Mouse (Mus musculus): ENCODE data around the gene Met. TPM values are rescaled to one million over a fixed set of nuclear protein-coding genes. Genes with fewer than 3 reads are reported as not detected.

Gene Met
- polyA plus RNA-seq, 1 experiment from 2014 or later: 25.3 TPM

DNA sequence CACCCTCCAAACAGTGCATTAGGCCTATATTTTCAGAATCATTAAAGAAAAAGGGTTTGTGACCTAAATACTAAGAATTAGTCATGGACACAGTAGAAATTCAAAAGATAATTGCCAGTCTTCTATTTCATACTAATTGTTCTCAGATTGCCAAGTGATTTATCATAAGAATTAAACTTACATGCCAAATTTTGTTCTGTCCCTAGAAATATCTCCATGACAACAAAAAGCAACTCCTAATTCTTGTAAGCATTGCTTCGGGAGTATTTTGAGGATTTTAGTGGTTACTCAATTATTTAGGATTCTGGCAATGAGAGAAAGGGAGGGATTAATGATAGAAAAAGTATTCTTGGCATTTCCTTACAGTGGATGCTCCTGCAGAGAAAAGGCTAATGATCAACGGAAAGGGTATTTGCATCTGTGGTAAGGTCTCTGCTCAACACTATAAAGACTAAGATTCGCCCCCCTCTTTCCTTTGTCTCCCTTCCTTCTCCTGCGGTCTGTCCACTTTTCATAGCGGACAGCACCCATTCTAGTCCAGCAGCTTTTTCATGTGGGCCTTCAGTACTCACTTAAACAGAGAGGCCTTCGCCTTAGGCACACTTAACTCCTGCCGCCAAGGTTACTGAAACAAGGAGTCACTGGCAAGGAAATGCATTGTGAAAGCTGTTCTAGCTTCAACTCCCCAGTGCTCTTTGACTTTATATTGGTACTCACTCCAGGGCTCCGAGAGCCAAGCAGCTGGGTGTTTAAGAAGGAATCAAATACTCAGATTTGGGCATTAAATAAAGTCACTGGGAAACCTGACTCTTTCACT lies 58.5 kb downstream of the Met start:
- Histone ChIP-seq H3K4me1 (ENCODE audit: control insufficient read depth, insufficient read depth, low read length) (0 out of 2 replicates have a peak, but pooled peaks cover 3% of the 10 kb centered on the region), H3K4me2 (replicated peaks; ENCODE audit: low read depth, low read length) (no peak overlapping the region), H3K27me3 (ENCODE audit: control insufficient read depth, insufficient read depth, low read length) (no peaks in the 10 kb centered on the region), H3K36me3 (ENCODE audit: control insufficient read depth, insufficient read depth, low read length) (0 out of 2 replicates have a peak, but pooled peaks cover under 1% of the 10 kb centered on the region), H3K27ac (ENCODE audit: low read depth, low read length) (no peak overlapping the region), H3K9me3 (ENCODE audit: control insufficient read depth, low read length) (no peaks in the 10 kb centered on the region), H3K4me3 (ENCODE audit: low read length) (no peak overlapping the region), H3K9ac (ENCODE audit: low read depth, low read length) (no peak overlapping the region)
- 62% methylated on average over 8 of the region's 8 CpGs for WGBS
- ATAC-seq (ENCODE audit: low FRiP score, low TSS enrichment): no peak

DNA sequence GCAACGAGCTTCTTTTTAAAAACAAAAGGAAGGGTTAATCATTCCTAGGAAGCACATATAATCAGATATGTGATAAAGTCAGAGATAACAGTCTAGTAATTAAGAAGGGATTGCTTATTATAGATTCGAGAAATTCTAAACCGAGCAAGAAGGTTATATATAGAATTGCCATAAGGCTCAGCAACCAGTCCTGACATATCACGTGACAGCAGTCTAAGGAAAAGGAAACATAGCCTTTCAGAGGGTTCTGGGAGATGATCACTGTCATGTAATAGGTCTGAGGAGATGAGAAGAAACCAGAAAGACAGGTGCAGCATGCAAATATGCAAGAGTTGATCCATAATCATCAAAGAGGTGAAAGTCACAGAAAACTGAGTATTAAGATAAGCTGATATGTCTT lies 59.3 kb downstream of the Met start:
- 62% methylated on average over 4 of the region's 4 CpGs for WGBS
- no peak overlapping the region for H3K9ac ChIP-seq (ENCODE audit: low read depth, low read length)
- H3K36me3 ChIP-seq (ENCODE audit: control insufficient read depth, insufficient read depth, low read length): 0 out of 2 replicates have a peak, but pooled peaks cover 4% of the 10 kb centered on the region
- H3K4me1 ChIP-seq (ENCODE audit: control insufficient read depth, insufficient read depth, low read length): 0 out of 2 replicates have a peak, but pooled peaks cover 3% of the 10 kb centered on the region
- no peak for ATAC-seq (ENCODE audit: low FRiP score, low TSS enrichment)
- no peak overlapping the region for H3K4me2 ChIP-seq (replicated peaks; ENCODE audit: low read depth, low read length)
- H3K9me3 ChIP-seq (ENCODE audit: control insufficient read depth, low read length): no peaks in the 10 kb centered on the region
- no peak overlapping the region for H3K27ac ChIP-seq (ENCODE audit: low read depth, low read length)
- no peaks in the 10 kb centered on the region for H3K27me3 ChIP-seq (ENCODE audit: control insufficient read depth, insufficient read depth, low read length)
- H3K4me3 ChIP-seq (ENCODE audit: low read length): no peak overlapping the region

DNA sequence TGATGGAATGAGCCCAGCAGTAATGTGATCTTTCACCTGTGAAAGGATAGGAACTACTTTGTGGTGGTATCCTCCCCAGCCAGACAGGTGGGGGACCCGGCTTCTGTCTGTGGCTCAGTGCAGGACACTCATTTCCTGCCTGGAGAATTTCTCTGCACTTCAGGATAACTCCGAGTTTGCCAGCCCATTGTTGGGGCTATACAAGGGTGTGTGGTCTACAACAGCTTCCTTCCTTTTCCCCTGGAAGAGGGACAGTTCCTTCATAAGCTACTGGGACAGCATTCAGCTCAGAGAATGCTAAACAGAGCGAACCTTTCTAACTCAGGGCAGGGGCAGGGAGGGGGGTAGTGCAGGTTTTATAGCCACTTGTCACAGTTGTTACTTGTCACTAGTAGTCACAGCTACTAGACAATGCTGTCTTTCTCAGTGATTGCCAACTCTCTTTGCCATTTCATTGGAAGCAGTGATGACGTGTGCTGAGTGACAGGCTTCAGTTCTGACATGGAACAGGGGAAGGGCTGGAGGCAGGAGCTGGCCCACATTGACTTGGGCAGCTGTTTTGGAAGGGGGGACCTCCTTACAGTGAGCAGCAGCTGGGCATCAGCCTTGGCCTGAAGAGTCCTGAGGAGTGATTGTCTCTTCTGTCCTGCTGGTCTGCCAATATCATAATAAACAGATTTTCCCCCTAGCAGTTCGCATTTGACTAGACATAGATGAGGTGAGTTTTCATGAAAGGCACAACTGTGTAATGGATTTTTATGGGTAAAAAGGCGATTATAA lies 66.1 kb downstream of the Met start:
- WGBS: 54% methylated on average over 6 of the region's 6 CpGs

DNA sequence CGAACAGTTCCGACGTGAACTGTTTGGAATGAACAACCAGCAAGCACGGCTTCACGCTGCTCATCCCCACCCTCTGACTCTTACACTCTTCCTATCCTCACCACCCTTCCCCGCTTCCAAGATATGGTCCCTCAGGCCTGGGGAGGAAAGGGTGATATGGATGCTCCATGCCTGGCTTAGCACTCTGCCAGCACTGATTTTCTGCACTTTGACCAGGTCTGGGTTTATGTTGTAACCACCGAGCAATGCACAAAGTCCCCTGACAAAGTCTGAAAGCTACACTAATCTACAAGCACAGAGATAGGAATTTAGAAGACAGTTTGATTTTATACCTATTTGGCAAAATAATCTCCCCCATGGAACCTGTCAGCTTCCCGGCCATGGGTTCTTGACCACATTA lies 78.0 kb downstream of the Met start:
- no peak for ATAC-seq (ENCODE audit: low FRiP score, low TSS enrichment)
- no peak overlapping the region for H3K4me2 ChIP-seq (replicated peaks; ENCODE audit: low read depth, low read length)
- H3K36me3 ChIP-seq (ENCODE audit: control insufficient read depth, insufficient read depth, low read length): no peaks in the 10 kb centered on the region
- H3K9ac ChIP-seq (ENCODE audit: low read depth, low read length): no peak overlapping the region
- H3K4me3 ChIP-seq (ENCODE audit: low read length): no peak overlapping the region
- no peaks in the 10 kb centered on the region for H3K9me3 ChIP-seq (ENCODE audit: control insufficient read depth, low read length)
- no peaks in the 10 kb centered on the region for H3K4me1 ChIP-seq (ENCODE audit: control insufficient read depth, insufficient read depth, low read length)
- 87% methylated on average over 8 of the region's 8 CpGs for WGBS
- no peaks in the 10 kb centered on the region for H3K27me3 ChIP-seq (ENCODE audit: control insufficient read depth, insufficient read depth, low read length)
- no peak overlapping the region for H3K27ac ChIP-seq (ENCODE audit: low read depth, low read length)

More for the DNA sequence above, 66.1 kb downstream of the Met start:
- 0 out of 2 replicates have a peak, but pooled peaks cover 4% of the 10 kb centered on the region for H3K36me3 ChIP-seq (ENCODE audit: control insufficient read depth, insufficient read depth, low read length)
- H3K4me2 ChIP-seq (replicated peaks; ENCODE audit: low read depth, low read length): no peak overlapping the region
- ATAC-seq (ENCODE audit: low FRiP score, low TSS enrichment): no peak
- H3K4me3 ChIP-seq (ENCODE audit: low read length): no peak overlapping the region
- H3K4me1 ChIP-seq (ENCODE audit: control insufficient read depth, insufficient read depth, low read length): no peaks in the 10 kb centered on the region
- H3K9ac ChIP-seq (ENCODE audit: low read depth, low read length): no peak overlapping the region
- H3K27me3 ChIP-seq (ENCODE audit: control insufficient read depth, insufficient read depth, low read length): no peaks in the 10 kb centered on the region
- H3K9me3 ChIP-seq (ENCODE audit: control insufficient read depth, low read length): no peaks in the 10 kb centered on the region
- H3K27ac ChIP-seq (ENCODE audit: low read depth, low read length): no peak overlapping the region

DNA sequence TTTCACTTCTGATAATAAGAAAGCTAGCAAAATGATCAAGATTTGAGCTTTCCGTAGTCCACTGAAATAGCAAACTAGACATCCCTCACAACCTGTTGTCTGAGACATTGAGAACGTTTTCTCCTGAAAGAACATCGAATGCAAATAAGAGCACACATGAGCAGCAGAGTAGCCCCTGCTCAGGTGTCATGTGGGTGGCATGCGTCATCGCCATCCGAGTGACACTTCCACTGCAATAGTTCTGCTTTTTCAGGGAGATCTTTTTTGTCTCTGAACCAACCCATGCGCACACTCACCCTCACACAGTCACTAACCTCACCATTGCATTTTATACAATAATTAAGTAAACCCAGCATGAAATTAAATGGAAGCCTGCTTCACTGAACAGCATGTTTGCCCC lies 78.8 kb downstream of the Met start:
- Histone ChIP-seq H3K4me3 (ENCODE audit: low read length) (no peak overlapping the region), H3K27me3 (ENCODE audit: control insufficient read depth, insufficient read depth, low read length) (no peaks in the 10 kb centered on the region), H3K36me3 (ENCODE audit: control insufficient read depth, insufficient read depth, low read length) (no peaks in the 10 kb centered on the region), H3K27ac (ENCODE audit: low read depth, low read length) (no peak overlapping the region), H3K9ac (ENCODE audit: low read depth, low read length) (no peak overlapping the region), H3K4me2 (replicated peaks; ENCODE audit: low read depth, low read length) (no peak overlapping the region), H3K4me1 (ENCODE audit: control insufficient read depth, insufficient read depth, low read length) (0 out of 2 replicates have a peak, but pooled peaks cover 4% of the 10 kb centered on the region), H3K9me3 (ENCODE audit: control insufficient read depth, low read length) (no peaks in the 10 kb centered on the region)
- 71% methylated on average over 7 of the region's 7 CpGs for WGBS
- ATAC-seq (ENCODE audit: low FRiP score, low TSS enrichment): no peak

GRCm38 (mm10) chr6:17545480-17545879 lies 81.9 kb downstream of the Met start:
- no peaks in the 10 kb centered on the region for H3K36me3 ChIP-seq (ENCODE audit: control insufficient read depth, insufficient read depth, low read length)
- no peaks in the 10 kb centered on the region for H3K27me3 ChIP-seq (ENCODE audit: control insufficient read depth, insufficient read depth, low read length)
- H3K9me3 ChIP-seq (ENCODE audit: control insufficient read depth, low read length): no peaks in the 10 kb centered on the region
- no peak overlapping the region for H3K27ac ChIP-seq (ENCODE audit: low read depth, low read length)
- WGBS: 29% methylated on average over 9 of the region's 9 CpGs
- H3K4me1 ChIP-seq (ENCODE audit: control insufficient read depth, insufficient read depth, low read length): 0 out of 2 replicates have a peak, but pooled peaks cover 4% of the 10 kb centered on the region
- no peak overlapping the region for H3K4me3 ChIP-seq (ENCODE audit: low read length)
- H3K4me2 ChIP-seq (replicated peaks; ENCODE audit: low read depth, low read length): no peak overlapping the region
- H3K9ac ChIP-seq (ENCODE audit: low read depth, low read length): no peak overlapping the region
- no peak for ATAC-seq (ENCODE audit: low FRiP score, low TSS enrichment)

- Histone ChIP-seq H3K4me1 (ENCODE audit: control insufficient read depth, insufficient read depth, low read length) (0 out of 2 replicates have a peak, but pooled peaks cover 4% of the 10 kb centered on the region), H3K9me3 (ENCODE audit: control insufficient read depth, low read length) (no peaks in the 10 kb centered on the region), H3K9ac (ENCODE audit: low read depth, low read length) (no peak overlapping the region), H3K4me3 (ENCODE audit: low read length) (no peak overlapping the region), H3K27me3 (ENCODE audit: control insufficient read depth, insufficient read depth, low read length) (no peaks in the 10 kb centered on the region), H3K27ac (ENCODE audit: low read depth, low read length) (no peak overlapping the region), H3K36me3 (ENCODE audit: control insufficient read depth, insufficient read depth, low read length) (no peaks in the 10 kb centered on the region), H3K4me2 (replicated peaks; ENCODE audit: low read depth, low read length) (no peak overlapping the region)
- no peak for ATAC-seq (ENCODE audit: low FRiP score, low TSS enrichment)
- 45% methylated on average over 9 of the region's 9 CpGs for WGBS
Measured at GRCm38 (mm10) chr6:17546341-17546740, 82.7 kb downstream of the Met start.

DNA sequence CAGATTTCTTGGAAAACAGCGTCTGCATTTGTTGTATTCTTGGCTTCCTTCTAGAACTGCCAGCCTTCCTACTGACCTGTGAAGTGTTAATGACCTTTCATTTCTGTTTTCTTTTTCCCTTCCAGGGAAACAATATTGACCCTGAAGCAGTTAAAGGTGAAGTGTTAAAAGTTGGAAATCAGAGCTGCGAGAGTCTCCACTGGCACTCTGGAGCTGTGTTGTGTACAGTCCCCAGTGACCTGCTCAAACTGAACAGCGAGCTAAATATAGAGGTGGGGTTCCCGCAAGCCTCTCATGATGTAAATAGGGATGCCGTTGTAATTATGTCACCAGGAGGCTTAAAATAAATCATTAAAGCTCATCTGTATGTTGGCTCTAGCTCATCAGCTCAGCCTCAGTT lies 83.2 kb downstream of the Met start:
- WGBS: 18% methylated on average over 5 of the region's 5 CpGs
- Histone ChIP-seq H3K4me2 (replicated peaks; ENCODE audit: low read depth, low read length) (no peak overlapping the region), H3K9ac (ENCODE audit: low read depth, low read length) (no peak overlapping the region), H3K9me3 (ENCODE audit: control insufficient read depth, low read length) (no peaks in the 10 kb centered on the region), H3K27me3 (ENCODE audit: control insufficient read depth, insufficient read depth, low read length) (no peaks in the 10 kb centered on the region), H3K36me3 (ENCODE audit: control insufficient read depth, insufficient read depth, low read length) (no peaks in the 10 kb centered on the region), H3K27ac (ENCODE audit: low read depth, low read length) (no peak overlapping the region), H3K4me1 (ENCODE audit: control insufficient read depth, insufficient read depth, low read length) (0 out of 2 replicates have a peak, but pooled peaks cover 4% of the 10 kb centered on the region), H3K4me3 (ENCODE audit: low read length) (no peak overlapping the region)
- ATAC-seq (ENCODE audit: low FRiP score, low TSS enrichment): peak; percentile 57; the same call in 1 of the 2 replicates

GRCm38 (mm10) chr6:17548786-17549185 lies 85.2 kb downstream of the Met start:
- Histone ChIP-seq H3K4me2 (replicated peaks; ENCODE audit: low read depth, low read length) (no peak overlapping the region), H3K27ac (ENCODE audit: low read depth, low read length) (no peak overlapping the region), H3K9me3 (ENCODE audit: control insufficient read depth, low read length) (no peaks in the 10 kb centered on the region), H3K9ac (ENCODE audit: low read depth, low read length) (no peak overlapping the region), H3K36me3 (ENCODE audit: control insufficient read depth, insufficient read depth, low read length) (no peaks in the 10 kb centered on the region), H3K27me3 (ENCODE audit: control insufficient read depth, insufficient read depth, low read length) (no peaks in the 10 kb centered on the region), H3K4me1 (ENCODE audit: control insufficient read depth, insufficient read depth, low read length) (0 out of 2 replicates have a peak, but pooled peaks cover 4% of the 10 kb centered on the region), H3K4me3 (ENCODE audit: low read length) (no peak overlapping the region)
- ATAC-seq (ENCODE audit: low FRiP score, low TSS enrichment): no peak
- 79% methylated on average over 4 of the region's 4 CpGs for WGBS

All from kidney, embryonic 14.5 days (tissue).